Mouse (Mus musculus) MEL (cell line): ENCODE measurements around the gene Rin1. TPM values are rescaled to one million over a fixed set of nuclear protein-coding genes. Genes with fewer than 3 reads are reported as not detected.

Experiments used
- DNase-seq: peaks from one replicate; pipeline ENCODE4 v3.0.0; 2011; ENCODE audit warnings: low read depth, low spot score
- H3K27ac ChIP-seq: 2 replicates; pipeline ENCODE4 v1.5.1; 2012; ENCODE audit warnings: low read depth, mild to moderate bottlenecking, control low read depth, low read length, moderate library complexity; ENCODE audit not compliant: control insufficient read depth
- H3K27me3 ChIP-seq, 2 experiments: fragments of 150-350 bp in 1 of 2; sonication (generic) in 1 of 2; 2 replicates each; pipeline ENCODE4 v1.6.1; 2012; ENCODE audit warnings: low read length in 2 of 2, mild to moderate bottlenecking in 2 of 2, improper control_type of control experiment in 1 of 2, moderate library complexity in 1 of 2; ENCODE audit not compliant: insufficient read depth in 2 of 2, control insufficient read depth in 1 of 2
- H3K36me3 ChIP-seq, 2 experiments: 2 replicates each; pipeline ENCODE4 v1.6.1; 2012 to 2014; ENCODE audit warnings: low read length in 2 of 2, improper control_type of control experiment in 1 of 2, inconsistent platforms in 1 of 2, mild to moderate bottlenecking in 1 of 2; ENCODE audit not compliant: insufficient read depth in 2 of 2, control insufficient read depth in 1 of 2
- H3K4me1 ChIP-seq, 2 experiments: fragments of 150-350 bp in 1 of 2; sonication (generic) in 1 of 2; 2 replicates each; pipeline ENCODE4 v1.6.1; 2012; ENCODE audit warnings: low read length in 2 of 2, improper control_type of control experiment in 1 of 2, mild to moderate bottlenecking in 1 of 2; ENCODE audit not compliant: insufficient read depth in 2 of 2, control insufficient read depth in 1 of 2
- H3K4me3 ChIP-seq, 2 experiments: fragments of 150-350 bp in 1 of 2; sonication (generic) in 1 of 2; 2 replicates each; pipeline ENCODE4 v1.5.1; 2012; ENCODE audit warnings: low read depth in 2 of 2, low read length in 2 of 2, mild to moderate bottlenecking in 2 of 2, moderate library complexity in 2 of 2, control low read depth in 1 of 2, improper control_type of control experiment in 1 of 2; ENCODE audit not compliant: control insufficient read depth in 1 of 2, insufficient read depth in 1 of 2
- H3K79me2 ChIP-seq: 2 replicates; pipeline ENCODE4 v1.6.1; 2012; ENCODE audit warnings: mild to moderate bottlenecking, low read length, moderate library complexity; ENCODE audit not compliant: control insufficient read depth, poor library complexity, insufficient read depth
- H3K9ac ChIP-seq: 2 replicates; pipeline ENCODE4 v1.6.1; 2012; ENCODE audit warnings: low read depth, mild to moderate bottlenecking, control low read depth, low read length, moderate library complexity; ENCODE audit not compliant: control insufficient read depth, poor library complexity, severe bottlenecking
- H3K9me3 ChIP-seq: fragments of 150-350 bp; sonication (generic); replicated peaks from 2 replicates; pipeline ENCODE4 v1.6.1; 2012; ENCODE audit warnings: mild to moderate bottlenecking, low read length, improper control_type of control experiment, moderate library complexity; ENCODE audit not compliant: insufficient read depth
- CHD1 ChIP-seq: IDR thresholded peaks from 2 replicates; pipeline ENCODE4 v1.6.1; 2012; ENCODE audit warnings: low read depth, mild to moderate bottlenecking, inconsistent platforms, low read length, improper control_type of control experiment
- CHD2 ChIP-seq: IDR thresholded peaks from 2 replicates; pipeline ENCODE4 v1.6.1; 2011; ENCODE audit warnings: low read length, improper control_type of control experiment
- CTCF ChIP-seq, 3 experiments: IDR thresholded peaks in 2 of 3; conservative IDR thresholded peaks in 1 of 3; 2 replicates each; pipeline ENCODE4 v1.5.1; 2011 to 2012; ENCODE audit warnings: low read length in 3 of 3, low read depth in 2 of 3, mild to moderate bottlenecking in 2 of 3, improper control_type of control experiment in 1 of 3, inconsistent platforms in 1 of 3, mixed read lengths in 1 of 3, moderate library complexity in 1 of 3; ENCODE audit not compliant: control insufficient read depth in 1 of 3, insufficient read depth in 1 of 3, poor library complexity in 1 of 3, severe bottlenecking in 1 of 3
- E2F4 ChIP-seq: IDR thresholded peaks from 2 replicates; pipeline ENCODE4 v1.6.1; 2011; ENCODE audit warnings: low read depth, low read length, improper control_type of control experiment, borderline replicate concordance
- EP300 ChIP-seq, 2 experiments: IDR thresholded peaks; 2 replicates each; pipeline ENCODE4 v1.6.1; 2011; ENCODE audit warnings: improper control_type of control experiment in 2 of 2, low read length in 2 of 2, low read depth in 1 of 2, mild to moderate bottlenecking in 1 of 2
- ETS1 ChIP-seq: IDR thresholded peaks from 2 replicates; pipeline ENCODE4 v1.6.1; 2012; ENCODE audit warnings: low read depth, mild to moderate bottlenecking, inconsistent platforms, low read length, improper control_type of control experiment, moderate library complexity
- GABPA ChIP-seq: IDR thresholded peaks from 2 replicates; pipeline ENCODE4 v1.6.1; 2012; ENCODE audit warnings: low read depth, mild to moderate bottlenecking, inconsistent platforms, low read length, improper control_type of control experiment, moderate library complexity
- KAT2A ChIP-seq: conservative IDR thresholded peaks from 2 replicates; pipeline ENCODE4 v1.6.1; 2012; ENCODE audit warnings: low read depth, low read length, improper control_type of control experiment, inconsistent platforms
- MAFK ChIP-seq: IDR thresholded peaks from 2 replicates; pipeline ENCODE4 v1.6.1; 2011; ENCODE audit warnings: low read depth, mild to moderate bottlenecking, low read length, improper control_type of control experiment, borderline replicate concordance
- MXI1 ChIP-seq: IDR thresholded peaks from 2 replicates; pipeline ENCODE4 v1.6.1; 2011; ENCODE audit warnings: mild to moderate bottlenecking, low read depth, low read length, improper control_type of control experiment
- NELFE ChIP-seq: IDR thresholded peaks from 2 replicates; pipeline ENCODE4 v1.6.1; 2011; ENCODE audit warnings: low read depth, low read length, improper control_type of control experiment
- NRF1 ChIP-seq: IDR thresholded peaks from 2 replicates; pipeline ENCODE4 v1.6.1; 2014; ENCODE audit warnings: low read depth, mild to moderate bottlenecking, inconsistent platforms, low read length, improper control_type of control experiment, moderate library complexity; ENCODE audit not compliant: poor library complexity, insufficient read depth, severe bottlenecking
- POLR2A ChIP-seq, 2 experiments: IDR thresholded peaks; 2 replicates each; pipeline ENCODE4 v1.6.1; 2011 to 2012; ENCODE audit warnings: low read length in 2 of 2, mild to moderate bottlenecking in 2 of 2, control low read depth in 1 of 2, improper control_type of control experiment in 1 of 2, low read depth in 1 of 2, moderate library complexity in 1 of 2; ENCODE audit not compliant: control insufficient read depth in 1 of 2, insufficient read depth in 1 of 2, poor library complexity in 1 of 2
- POLR2AphosphoS5 ChIP-seq: IDR thresholded peaks from 2 replicates; pipeline ENCODE4 v1.6.1; 2012; ENCODE audit warnings: low read depth, borderline replicate concordance, mild to moderate bottlenecking, inconsistent platforms, low read length, moderate library complexity, mixed read lengths
- RAD21 ChIP-seq: IDR thresholded peaks from 2 replicates; pipeline ENCODE4 v1.6.1; 2011; ENCODE audit warnings: mild to moderate bottlenecking, low read depth, low read length, improper control_type of control experiment
- RCOR1 ChIP-seq: IDR thresholded peaks from 2 replicates; pipeline ENCODE4 v1.6.1; 2012; ENCODE audit warnings: low read depth, mild to moderate bottlenecking, inconsistent platforms, low read length, improper control_type of control experiment
- SMC3 ChIP-seq: IDR thresholded peaks from 2 replicates; pipeline ENCODE4 v1.6.1; 2011; ENCODE audit warnings: low read depth, low read length, improper control_type of control experiment
- TBP ChIP-seq: IDR thresholded peaks from 2 replicates; pipeline ENCODE4 v1.8.0; 2011; ENCODE audit warnings: low read depth, low read length, improper control_type of control experiment
- UBTF ChIP-seq: IDR thresholded peaks from 2 replicates; pipeline ENCODE4 v1.6.1; 2012; ENCODE audit warnings: low read depth, mild to moderate bottlenecking, inconsistent platforms, low read length, improper control_type of control experiment, moderate library complexity, borderline replicate concordance; ENCODE audit not compliant: insufficient read depth
- USF1 ChIP-seq: IDR thresholded peaks from 2 replicates; pipeline ENCODE4 v1.6.1; 2014; ENCODE audit warnings: low read depth, mild to moderate bottlenecking, inconsistent platforms, low read length, improper control_type of control experiment, moderate library complexity
- ZC3H11A ChIP-seq: IDR thresholded peaks from 2 replicates; pipeline ENCODE4 v1.6.1; 2012; ENCODE audit warnings: low read depth, mild to moderate bottlenecking, inconsistent platforms, low read length, improper control_type of control experiment
- ZMIZ1 ChIP-seq: IDR thresholded peaks from 2 replicates; pipeline ENCODE4 v1.6.1; 2012; ENCODE audit warnings: low read depth, mild to moderate bottlenecking, inconsistent platforms, low read length, improper control_type of control experiment, moderate library complexity
- polyA plus RNA-seq, 2 experiments: library from polyadenylated mRNA; stranded (reverse) in 1 of 2; unstranded in 1 of 2; fragments of >175 nt in 1 of 2; fragments of >200 nt in 1 of 2; gene quantifications; 2 replicates each; pipeline versions ENCODE4 v1.2.1 to v1.2.4; 2012; ENCODE audit warnings: low replicate concordance in 2 of 2, low read depth in 1 of 2; ENCODE audit not compliant: insufficient read length in 2 of 2, insufficient read depth in 1 of 2, missing spikeins in 1 of 2
- total RNA-seq: library from RNA; depleted of rRNA; stranded (reverse); fragments of 300-350 nt; gene quantifications from 2 replicates; pipeline ENCODE4 v1.2.3, GENCODE M21; 2012

Gene Rin1
- total and polyA plus RNA-seq, 3 experiments = 0.42 to 1.3 TPM; not detected in 1

- peak; percentile 72 for DNase-seq
- H3K9ac ChIP-seq = no peak overlapping the region
Measured at GRCm38 (mm10) chr19:5014961-5015398, 35.3 kb upstream of the Rin1 start.

GRCm38 (mm10) chr19:5016221-5016742, 34.0 kb upstream of the Rin1 start:
- Histone ChIP-seq H3K9ac (peak overlapping the region; percentile 27), H3K4me3 (no peak overlapping the region; a peak in 1 of 4 replicates), H3K27me3 (no peaks in the 10 kb centered on the region; a peak in 1 of 4 replicates), H3K79me2 (no peaks in the 10 kb centered on the region), H3K36me3 (peaks cover 0 to 3% of the 10 kb centered on the region in 2 experiments; a peak in 1 of 4 replicates)
- TF ChIP-seq CHD2 = no peak
- no peak for TF ChIP-seq TBP
- no peak for TF ChIP-seq POLR2A (IDR thresholded peaks at IDR 0.05; ENCODE audit: control insufficient read depth in 1 of 2, insufficient read depth in 1 of 2, low read depth in 1 of 2, low read length in 2 of 2, poor library complexity in 1 of 2)
- no peak for TF ChIP-seq ZMIZ1
- no peak for TF ChIP-seq KAT2A
- no peak for TF ChIP-seq MAFK
- no peak for TF ChIP-seq GABPA
- no peak for TF ChIP-seq USF1
- TF ChIP-seq CHD1 = no peak
- no peak for TF ChIP-seq EP300 (IDR thresholded peaks at IDR 0.05; ENCODE audit: low read depth in 1 of 2, low read length in 2 of 2)
- TF ChIP-seq ETS1 = no peak
- no peak for TF ChIP-seq UBTF
- TF ChIP-seq ZC3H11A = no peak
- TF ChIP-seq MXI1 = no peak
- no peak for TF ChIP-seq POLR2AphosphoS5
- no peak for TF ChIP-seq NELFE
- TF ChIP-seq RAD21 = no peak
- TF ChIP-seq RCOR1 = no peak
- no peak for TF ChIP-seq E2F4
- TF ChIP-seq NRF1 = no peak
- TF ChIP-seq, all 39 proteins: peak for 0
- Histone ChIP-seq H3K4me1 (peaks cover 0 to 8% of the 10 kb centered on the region in 2 experiments; a peak in 2 of 4 replicates), H3K27ac (no peak overlapping the region), H3K9me3 (no peaks in the 10 kb centered on the region)
- no peak for DNase-seq

More at GRCm38 (mm10) chr19:5014961-5015398, 35.3 kb upstream of the Rin1 start:
- Histone ChIP-seq H3K36me3 (peaks cover 0 to 3% of the 10 kb centered on the region in 2 experiments; a peak in 1 of 4 replicates), H3K79me2 (no peaks in the 10 kb centered on the region), H3K27me3 (no peaks in the 10 kb centered on the region; a peak in 1 of 4 replicates), H3K27ac (no peak overlapping the region), H3K4me1 (peaks cover 0 to 8% of the 10 kb centered on the region in 2 experiments; a peak in 2 of 4 replicates), H3K9me3 (no peaks in the 10 kb centered on the region), H3K4me3 (no peak overlapping the region)
- TF ChIP-seq USF1 (no peak), ZC3H11A (peak; percentile 45; the same call in 1 of the 2 replicates), CTCF (IDR thresholded peaks at IDR 0.05 in 2 of 3, conservative IDR thresholded peaks at IDR 0.05 in 1 of 3; ENCODE audit: control insufficient read depth in 1 of 3, insufficient read depth in 1 of 3, low read depth in 2 of 3, low read length in 3 of 3, poor library complexity in 1 of 3, severe bottlenecking in 1 of 3) (peak; percentile 62 to 77 (median 74)), NELFE (no peak), RCOR1 (no peak), RAD21 (peak; percentile 53), SMC3 (peak; percentile 47; the same call in 1 of the 2 replicates)
